ENCODE assay signal across 18 mouse cellular contexts in genomic region chr15:60837719-60838118, GRCm38 (mm10).
"Had no signal": no experiment of that assay in that cellular context is flagged by ENCODE, and none has a peak within 500 bp of the region (broad histone marks: within the 10 kb centered on the region; RNA-seq: fewer than 3 reads in every experiment).

No protein-coding gene starts in this region.

- H3K4me2 ChIP-seq: limb, embryonic 12.5 days; limb, embryonic 15.5 days; liver, embryonic 11.5 days; lung, embryonic 14.5 days; midbrain, embryonic 13.5 days had no signal

- H3K9me3 ChIP-seq: limb, embryonic 12.5 days; limb, embryonic 15.5 days; midbrain, embryonic 13.5 days had no signal

- DNase-seq: kidney, adult 8-10 months; left cerebral cortex, postnatal 4 days; liver, postnatal 0 days; lung, embryonic 14.5 days; right cerebral cortex, postnatal 14 days; right cerebral cortex, postnatal 4 days; thymus, adult 2 months; thymus, postnatal 14 days; thymus, postnatal 4 days had no signal

- H3K9ac ChIP-seq: limb, embryonic 12.5 days; limb, embryonic 15.5 days; liver, embryonic 14.5 days; liver, postnatal 0 days; lung, embryonic 14.5 days; midbrain, embryonic 13.5 days had no signal

- H3K27me3 ChIP-seq: limb, embryonic 12.5 days; limb, embryonic 15.5 days; midbrain, embryonic 13.5 days had no signal

- H3K27ac ChIP-seq: limb, embryonic 12.5 days; limb, embryonic 15.5 days; liver, embryonic 14.5 days; macrophage; midbrain, embryonic 13.5 days; stomach, postnatal 0 days had no signal

- H3K36me3 ChIP-seq: limb, embryonic 12.5 days; limb, embryonic 15.5 days; midbrain, embryonic 13.5 days had no signal

- ATAC-seq: inflammation-experienced regulatory T-cells, adult 6 months; liver, postnatal 0 days; lung, postnatal 0 days; midbrain, embryonic 13.5 days had no signal

- H3K4me3 ChIP-seq: limb, embryonic 12.5 days; limb, embryonic 15.5 days; midbrain, embryonic 13.5 days had no signal
